Mouse (Mus musculus) C2C12 (cell line): ENCODE results near the gene Gm20458. TPM values are rescaled to one million over a fixed set of nuclear protein-coding genes. Genes with fewer than 3 reads are reported as not detected.

Experiments
- H3K27me3 ChIP-seq: one replicate; pipeline ENCODE4 v1.6.1; 2011; ENCODE audit not compliant: control insufficient read depth, insufficient read depth, insufficient read length
- H3K36me3 ChIP-seq: one replicate; pipeline ENCODE4 v1.6.1; 2011; ENCODE audit not compliant: control insufficient read depth, insufficient read depth
- H3K4me3 ChIP-seq: one replicate; pipeline ENCODE4 v1.5.1; 2011; ENCODE audit warnings: mild to moderate bottlenecking, control low read depth; ENCODE audit not compliant: poor library complexity, insufficient read depth, severe bottlenecking
- H3K79me2 ChIP-seq: one replicate; pipeline ENCODE4 v1.6.1; 2011; ENCODE audit not compliant: control insufficient read depth, insufficient read depth
- H3K79me3 ChIP-seq: one replicate; pipeline ENCODE4 v1.6.1; 2011; ENCODE audit warnings: low read depth, control low read depth
- H3ac ChIP-seq: one replicate; pipeline ENCODE3; 2011; ENCODE audit warnings: low read depth; ENCODE audit not compliant: control insufficient read depth, insufficient read length
- CEBPB ChIP-seq: IDR thresholded peaks from one replicate; pipeline ENCODE4 v1.6.1; 2011; ENCODE audit warnings: low read depth, mild to moderate bottlenecking, control low read depth, moderate library complexity
- CTCF ChIP-seq: IDR thresholded peaks from one replicate; pipeline ENCODE4 v1.5.1; 2011; ENCODE audit not compliant: control insufficient read depth, insufficient read depth, insufficient read length
- FOSL1 ChIP-seq: IDR thresholded peaks from one replicate; pipeline ENCODE4 v1.8.0; 2011; ENCODE audit warnings: mild to moderate bottlenecking, low read length; ENCODE audit not compliant: poor library complexity, insufficient read depth, severe bottlenecking
- MAX ChIP-seq: IDR thresholded peaks from one replicate; pipeline ENCODE4 v1.6.1; 2011; ENCODE audit warnings: mild to moderate bottlenecking, control low read depth
- MYOD1 ChIP-seq: IDR thresholded peaks from one replicate; pipeline ENCODE4 v1.6.1; 2011; ENCODE audit warnings: low read depth; ENCODE audit not compliant: control insufficient read depth, insufficient read length
- MYOG ChIP-seq: IDR thresholded peaks from one replicate; pipeline ENCODE4 v1.6.1; 2011; ENCODE audit not compliant: control insufficient read depth, insufficient read length; ENCODE audit errors: extremely low read depth
- USF1 ChIP-seq: IDR thresholded peaks from one replicate; pipeline ENCODE4 v1.6.1; 2011; ENCODE audit warnings: low read depth, mild to moderate bottlenecking, control low read depth, moderate library complexity
- polyA plus RNA-seq: library from polyadenylated mRNA; unstranded; fragments of >200 nt; fragmentation: generic; extraction: Trizol; gene quantifications from one replicate; pipeline ENCODE4 v1.2.1, GENCODE M21; 2012; ENCODE audit warnings: missing spikeins

The Gm20458 gene
- polyA plus RNA-seq, 1 experiment: 29.7 TPM

DNA sequence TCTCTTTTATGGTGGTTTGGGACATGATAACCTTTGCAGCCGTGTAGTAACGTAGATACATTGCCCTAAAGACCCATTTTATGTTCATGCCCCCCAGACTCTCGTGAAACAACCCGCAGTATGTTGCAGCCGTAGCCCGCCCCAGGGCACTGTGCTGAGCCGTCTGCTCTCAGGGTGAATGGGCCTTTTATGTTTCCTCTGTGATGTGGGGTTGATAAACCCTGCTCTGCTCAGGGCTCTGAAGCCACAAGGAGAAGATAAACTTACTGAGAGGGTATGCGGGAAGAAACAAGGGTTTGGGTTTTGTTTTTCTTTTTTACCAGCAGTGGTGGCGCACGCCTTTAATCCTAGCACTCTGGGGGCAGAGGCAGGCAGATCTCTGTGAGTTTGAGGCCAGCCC lies 73.5 kb downstream of the Gm20458 start:
- Histone ChIP-seq H3K36me3 (no peaks in the 10 kb centered on the region), H3ac (no peak overlapping the region), H3K27me3 (peaks cover 19% of the 10 kb centered on the region), H3K4me3 (no peak overlapping the region), H3K79me3 (no peaks in the 10 kb centered on the region), H3K79me2 (no peaks in the 10 kb centered on the region)
- TF ChIP-seq MAX (no peak), USF1 (no peak), CEBPB (no peak), CTCF (no peak), MYOD1 (no peak), FOSL1 (no peak), MYOG (no peak)

DNA sequence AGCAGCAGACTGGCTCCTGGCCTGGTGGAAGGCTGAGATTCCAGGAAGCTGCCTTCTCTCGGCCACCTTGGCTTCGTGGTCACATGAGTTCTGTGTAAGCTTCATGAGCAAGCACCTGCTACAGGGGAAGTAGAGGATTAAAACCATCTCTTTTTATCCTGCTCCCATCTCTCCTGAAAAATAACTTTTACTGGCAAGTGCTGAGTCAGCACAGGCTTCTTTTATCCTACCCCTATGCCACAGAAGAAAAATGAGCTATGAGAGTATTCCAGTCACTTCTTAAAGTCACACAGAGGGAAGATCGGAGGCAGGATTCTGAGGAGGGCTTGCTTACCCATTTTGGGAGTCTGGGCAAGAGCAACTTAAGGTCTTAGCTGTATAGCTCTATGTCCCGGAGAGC lies 76.2 kb downstream of the Gm20458 start:
- Histone ChIP-seq H3K36me3 (no peaks in the 10 kb centered on the region), H3ac (no peak overlapping the region), H3K79me2 (no peaks in the 10 kb centered on the region), H3K79me3 (no peaks in the 10 kb centered on the region), H3K27me3 (peaks cover 31% of the 10 kb centered on the region), H3K4me3 (no peak overlapping the region)
- TF ChIP-seq FOSL1 (no peak), USF1 (no peak), CEBPB (no peak), CTCF (no peak), MYOG (no peak), MYOD1 (no peak), MAX (no peak)

Other genes starting within 250 kb of the Gm20458 start
- not detected for gene Wfdc15b, start 239.3 kb upstream of the Gm20458 start, polyA plus RNA-seq
- gene Svs2, start 222.5 kb upstream of the Gm20458 start, polyA plus RNA-seq: not detected
- not detected for gene Svs3b, start 204.3 kb upstream of the Gm20458 start, polyA plus RNA-seq
- gene Svs4, start 182.5 kb upstream of the Gm20458 start, polyA plus RNA-seq: not detected
- not detected for gene Svs3a, start 171.7 kb upstream of the Gm20458 start, polyA plus RNA-seq
- gene Svs6, start 144.2 kb upstream of the Gm20458 start, polyA plus RNA-seq: not detected
- not detected for gene Svs5, start 128.2 kb upstream of the Gm20458 start, polyA plus RNA-seq
- 11.4 TPM for gene Slpi, start 71.9 kb upstream of the Gm20458 start, polyA plus RNA-seq
- gene Rbpjl, start 57.8 kb upstream of the Gm20458 start, polyA plus RNA-seq: 0.01 TPM
- gene Matn4, start 55.8 kb upstream of the Gm20458 start, polyA plus RNA-seq: 0.01 TPM
- 124 TPM for gene Sdc4, start 17.1 kb upstream of the Gm20458 start, polyA plus RNA-seq
- gene Sys1, start 4.0 kb upstream of the Gm20458 start, polyA plus RNA-seq: 49.6 TPM
- gene Trp53tg5, start 12.8 kb downstream of the Gm20458 start, polyA plus RNA-seq: not detected
- 21.2 TPM for gene Dbndd2, start 25.1 kb downstream of the Gm20458 start, polyA plus RNA-seq
- 74.3 TPM for gene Pigt, start 36.6 kb downstream of the Gm20458 start, polyA plus RNA-seq
- gene Wfdc2, start 101.4 kb downstream of the Gm20458 start, polyA plus RNA-seq: not detected
- not detected for gene Spint3, start 112.5 kb downstream of the Gm20458 start, polyA plus RNA-seq
- not detected for gene Wfdc6a, start 124.5 kb downstream of the Gm20458 start, polyA plus RNA-seq
- not detected for gene Eppin, start 132.6 kb downstream of the Gm20458 start, polyA plus RNA-seq
- gene Wfdc6b, start 152.6 kb downstream of the Gm20458 start, polyA plus RNA-seq: not detected
- not detected for gene Wfdc8, start 152.7 kb downstream of the Gm20458 start, polyA plus RNA-seq
- not detected for gene Wfdc16, start 177.8 kb downstream of the Gm20458 start, polyA plus RNA-seq
- gene Wfdc10, start 195.1 kb downstream of the Gm20458 start, polyA plus RNA-seq: not detected
- gene Wfdc9, start 195.6 kb downstream of the Gm20458 start, polyA plus RNA-seq: not detected
- gene Wfdc11, start 213.1 kb downstream of the Gm20458 start, polyA plus RNA-seq: not detected
- gene Wfdc13, start 224.1 kb downstream of the Gm20458 start, polyA plus RNA-seq: not detected
- not detected for gene Spint4, start 237.5 kb downstream of the Gm20458 start, polyA plus RNA-seq